Mouse (Mus musculus) 3T3-L1 (cell line): ENCODE results near the gene Agps.
A peak's percentile ranks its signal among the peaks of the same experiment; 100 is the strongest.

ENCODE experiments used
- DNase-seq: peaks from one replicate; pipeline ENCODE4 v3.0.0-alpha.2; 2015; ENCODE audit warnings: low read depth, low spot score

Agps gene

GRCm38 (mm10) chr2:75828931-75829610 is 2.9 kb upstream of the Agps start:
- DNase-seq: no peak

GRCm38 (mm10) chr2:75830233-75830632 is 1.7 kb upstream of the Agps start:
- DNase-seq: no peak

- peak; percentile 62 for DNase-seq
Measured at GRCm38 (mm10) chr2:75832781-75833180, 804 bp downstream of the Agps start.

GRCm38 (mm10) chr2:75834492-75834891 is 2.5 kb downstream of the Agps start:
- no peak for DNase-seq

GRCm38 (mm10) chr2:75842302-75842701 is 10.3 kb downstream of the Agps start:
- DNase-seq: no peak

GRCm38 (mm10) chr2:75847708-75848107 is 15.7 kb downstream of the Agps start:
- DNase-seq: peak; percentile 74

- no peak for DNase-seq
Measured at GRCm38 (mm10) chr2:75852483-75852882, 20.5 kb downstream of the Agps start.

- no peak for DNase-seq
Measured at GRCm38 (mm10) chr2:75854136-75854535, 22.2 kb downstream of the Agps start.

GRCm38 (mm10) chr2:75861115-75861514 is 29.1 kb downstream of the Agps start:
- no peak for DNase-seq

GRCm38 (mm10) chr2:75869604-75870003 is 37.6 kb downstream of the Agps start:
- DNase-seq: peak; percentile 47

GRCm38 (mm10) chr2:75874008-75874559 is 42.1 kb downstream of the Agps start:
- DNase-seq: no peak

GRCm38 (mm10) chr2:75879791-75880190 is 47.8 kb downstream of the Agps start:
- peak; percentile 66 for DNase-seq

GRCm38 (mm10) chr2:75883543-75883942 is 51.6 kb downstream of the Agps start:
- peak; percentile 85 for DNase-seq

GRCm38 (mm10) chr2:75891981-75892380 is 60.0 kb downstream of the Agps start:
- no peak for DNase-seq

- no peak for DNase-seq
Measured at GRCm38 (mm10) chr2:75895711-75896110, 63.7 kb downstream of the Agps start.

GRCm38 (mm10) chr2:75900281-75900680 is 68.3 kb downstream of the Agps start:
- DNase-seq: peak; percentile 34

GRCm38 (mm10) chr2:75901869-75902268 is 69.9 kb downstream of the Agps start:
- no peak for DNase-seq

- DNase-seq: no peak
Measured at GRCm38 (mm10) chr2:75907142-75907541, 75.2 kb downstream of the Agps start.

- DNase-seq: no peak
Measured at GRCm38 (mm10) chr2:75915040-75915439, 83.1 kb downstream of the Agps start.

GRCm38 (mm10) chr2:75923807-75924340 is 91.9 kb downstream of the Agps start:
- DNase-seq: no peak

GRCm38 (mm10) chr2:75926061-75926460 is 94.1 kb downstream of the Agps start:
- DNase-seq: no peak

- no peak for DNase-seq
Measured at GRCm38 (mm10) chr2:75928011-75928410, 96.0 kb downstream of the Agps start.

- DNase-seq: no peak
Measured at GRCm38 (mm10) chr2:75929141-75929540, 97.2 kb downstream of the Agps start.
